Mouse (Mus musculus): ENCODE data around the gene Fkbp9. TPM values are rescaled to one million over a fixed set of nuclear protein-coding genes. Genes with fewer than 3 reads are reported as not detected.

Gene Fkbp9
- polyA plus RNA-seq, 1 experiment from 2014 or later = 41.8 TPM

DNA sequence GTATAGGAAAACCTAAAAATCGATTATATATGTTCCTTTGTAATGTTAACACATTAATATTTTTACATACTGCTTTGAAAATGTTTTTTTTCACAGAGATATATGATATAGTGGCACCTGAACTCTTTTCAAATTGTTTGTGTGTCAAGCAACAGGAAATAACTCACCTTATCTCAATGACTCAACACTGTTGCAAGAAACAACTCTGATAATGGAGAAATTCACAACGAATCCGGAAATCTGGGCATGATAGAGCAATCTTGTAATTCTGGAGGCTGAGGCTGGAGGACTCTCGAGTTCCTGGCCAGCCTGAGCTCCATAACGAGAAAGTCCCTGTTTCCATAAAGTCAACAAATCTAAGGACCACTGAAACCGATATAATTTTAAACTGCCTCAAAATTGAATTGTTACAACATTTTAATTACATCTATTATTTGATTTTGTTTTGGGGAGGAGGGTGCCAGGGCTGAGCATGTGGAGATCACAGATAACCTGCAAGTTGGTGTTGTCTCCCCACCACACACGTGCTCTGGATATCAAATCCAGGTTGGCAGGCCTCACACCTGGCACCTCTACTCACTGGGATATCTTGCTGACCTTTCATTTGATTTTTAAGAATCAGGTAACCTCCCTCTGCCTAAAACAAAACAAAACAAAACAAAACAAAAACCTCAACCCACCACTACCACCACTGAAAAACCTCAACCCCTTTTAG lies 87.6 kb downstream of the Fkbp9 start:
- Histone ChIP-seq H3K9me3 (ENCODE audit: control insufficient read depth, low read length) (no peaks in the 10 kb centered on the region), H3K9ac (ENCODE audit: low read depth, low read length) (no peak overlapping the region), H3K4me3 (ENCODE audit: low read length) (no peak overlapping the region), H3K27me3 (replicated peaks; ENCODE audit: control insufficient read depth, insufficient read depth, low read length) (no peaks in the 10 kb centered on the region), H3K4me1 (ENCODE audit: control insufficient read depth, insufficient read depth, low read depth, low read length) (peaks cover under 1% of the 10 kb centered on the region; the same call in 1 of the 2 replicates), H3K27ac (ENCODE audit: low read depth, low read length) (no peak overlapping the region), H3K4me2 (ENCODE audit: low read length) (no peak overlapping the region), H3K36me3 (ENCODE audit: control insufficient read depth, insufficient read depth, low read length) (no peaks in the 10 kb centered on the region)
- 91% methylated on average over 7 of the region's 7 CpGs for WGBS
- no peak for ATAC-seq

DNA sequence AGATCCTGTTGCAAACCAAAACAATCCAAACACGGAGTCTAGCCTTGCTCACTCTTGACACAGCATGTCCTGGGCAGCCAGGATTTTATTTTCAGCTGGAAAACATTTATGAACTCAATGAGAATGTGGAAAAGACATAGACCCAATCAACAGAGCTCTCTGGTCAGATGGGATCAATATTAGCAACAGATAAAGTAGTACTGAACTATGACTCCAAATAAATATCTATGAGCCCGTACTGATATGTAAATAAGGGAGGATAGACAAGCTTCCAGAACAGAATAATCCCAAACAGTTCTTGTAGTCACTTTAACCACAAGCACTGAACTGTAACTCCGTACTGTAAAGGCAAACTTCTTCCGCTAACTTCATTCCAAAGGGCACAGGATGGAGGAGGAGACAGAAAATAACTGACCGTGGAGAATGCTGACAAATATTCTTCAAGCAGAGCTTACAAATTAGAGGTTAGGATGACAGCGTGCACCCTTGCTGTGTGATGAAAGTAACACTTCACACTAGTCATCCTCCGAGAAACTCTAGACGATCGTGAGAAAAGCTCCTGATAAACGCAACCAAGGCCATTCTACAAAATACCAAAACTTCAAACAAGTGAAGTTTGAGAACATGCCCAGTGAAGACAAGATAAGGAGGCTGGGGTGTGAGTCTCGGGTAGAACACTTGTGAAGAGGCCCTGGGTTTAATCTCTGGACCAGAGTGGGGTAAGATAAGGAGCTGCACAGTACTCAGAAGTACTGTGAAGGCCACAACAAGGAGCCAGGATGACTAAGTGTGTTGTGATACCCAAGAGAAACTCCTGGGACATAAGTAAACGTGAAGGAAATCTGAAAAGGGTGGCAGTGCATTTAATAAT lies 88.6 kb downstream of the Fkbp9 start:
- Histone ChIP-seq H3K36me3 (ENCODE audit: control insufficient read depth, insufficient read depth, low read length) (no peaks in the 10 kb centered on the region), H3K9ac (ENCODE audit: low read depth, low read length) (no peak overlapping the region), H3K9me3 (ENCODE audit: control insufficient read depth, low read length) (no peaks in the 10 kb centered on the region), H3K4me1 (ENCODE audit: control insufficient read depth, insufficient read depth, low read depth, low read length) (peaks cover 4% of the 10 kb centered on the region), H3K4me3 (ENCODE audit: low read length) (no peak overlapping the region), H3K27me3 (replicated peaks; ENCODE audit: control insufficient read depth, insufficient read depth, low read length) (no peaks in the 10 kb centered on the region), H3K27ac (ENCODE audit: low read depth, low read length) (no peak overlapping the region), H3K4me2 (ENCODE audit: low read length) (no peak overlapping the region)
- no peak for ATAC-seq
- WGBS = 83% methylated on average over 12 of the region's 12 CpGs

DNA sequence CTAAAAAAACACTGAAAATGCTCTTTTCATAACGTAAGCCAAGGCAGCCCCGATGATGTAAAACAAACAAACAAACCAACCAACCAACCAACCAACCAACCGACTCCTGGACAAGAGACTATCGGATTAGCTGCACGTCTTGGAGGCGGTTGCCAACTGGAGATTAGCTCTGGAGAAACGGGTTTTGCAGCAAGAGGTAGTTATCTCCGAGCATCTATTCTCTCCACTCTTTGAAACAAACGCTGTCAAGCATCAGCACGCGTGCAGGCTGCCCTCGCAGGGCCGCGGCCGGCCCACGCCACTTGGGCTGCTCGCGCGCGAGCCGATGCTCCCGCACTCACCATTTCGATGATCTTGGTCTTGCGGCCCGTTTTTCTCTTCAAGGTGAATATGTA lies 91.5 kb downstream of the Fkbp9 start:
- no peak for ATAC-seq
- no peaks in the 10 kb centered on the region for H3K36me3 ChIP-seq (ENCODE audit: control insufficient read depth, insufficient read depth, low read length)
- peak overlapping the region; percentile 87 for H3K9ac ChIP-seq (ENCODE audit: low read depth, low read length)
- H3K4me1 ChIP-seq (ENCODE audit: control insufficient read depth, insufficient read depth, low read depth, low read length) = peaks cover 4% of the 10 kb centered on the region
- H3K4me3 ChIP-seq (ENCODE audit: low read length) = peak overlapping the region; percentile 70
- H3K9me3 ChIP-seq (ENCODE audit: control insufficient read depth, low read length) = no peaks in the 10 kb centered on the region; the same call in 1 of the 2 replicates
- H3K27me3 ChIP-seq (replicated peaks; ENCODE audit: control insufficient read depth, insufficient read depth, low read length) = no peaks in the 10 kb centered on the region
- peak overlapping the region; percentile 94 for H3K27ac ChIP-seq (ENCODE audit: low read depth, low read length)
- H3K4me2 ChIP-seq (ENCODE audit: low read length) = peak overlapping the region; percentile 58
- WGBS = under 1% methylated on average over 25 of the region's 25 CpGs

DNA sequence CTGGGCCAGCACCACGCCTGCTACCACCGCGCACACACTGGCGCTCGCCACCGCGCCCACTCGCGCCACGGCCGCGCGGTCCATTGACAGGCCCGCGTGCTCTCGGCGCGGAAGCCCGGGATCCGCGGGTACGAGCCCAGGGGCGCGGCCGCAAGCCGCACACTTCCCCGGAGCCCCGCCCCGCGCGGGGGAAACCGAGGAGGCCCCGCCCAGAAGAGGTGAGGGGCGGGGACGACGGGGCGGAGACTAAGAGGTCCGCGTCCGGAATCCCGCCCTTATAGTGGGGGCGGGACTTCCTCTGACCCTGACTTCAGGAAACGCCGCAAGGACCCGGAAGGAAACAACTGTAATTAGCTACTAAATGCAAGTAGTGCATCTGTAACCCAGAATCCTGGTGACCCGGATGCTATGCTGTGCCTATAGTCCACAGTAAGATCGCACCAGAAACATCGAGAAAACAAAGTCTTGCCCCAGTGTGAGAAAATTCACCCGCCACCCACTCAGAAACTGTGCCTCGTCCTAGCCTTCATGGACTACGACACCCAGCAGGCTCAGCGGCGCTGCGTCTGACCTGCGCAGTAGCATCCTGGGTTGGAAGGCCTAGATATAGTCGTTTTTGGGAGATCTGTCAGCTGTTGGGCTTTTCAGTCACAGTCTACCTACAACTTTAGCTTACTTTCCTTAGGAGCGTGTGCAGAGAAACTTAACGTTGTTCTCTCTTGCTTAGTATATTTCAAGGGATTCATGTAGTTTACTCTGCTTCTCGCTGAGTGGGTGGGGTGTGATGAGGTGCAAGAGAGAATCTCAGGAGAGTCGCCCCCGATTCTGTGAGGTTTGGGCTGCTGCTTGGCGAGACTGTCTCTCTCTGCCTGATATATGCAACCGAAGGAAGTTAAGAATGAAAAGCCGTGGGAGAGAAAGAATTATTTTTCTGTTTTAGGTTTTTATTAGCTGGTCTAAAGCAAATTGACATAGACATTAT lies 92.2 kb downstream of the Fkbp9 start, which contains the start of the genes Nt5c3 and Vmn1r4:
Gene Nt5c3 (minus strand): TSS at position 207 of the 982 bp plus-strand sequence.
Gene Vmn1r4 (plus strand): TSS at position 290 of the 982 bp plus-strand sequence.
- Histone ChIP-seq H3K4me3 (ENCODE audit: low read length) (peak within 1 kb of the TSS; percentile 70), H3K27me3 (replicated peaks; ENCODE audit: control insufficient read depth, insufficient read depth, low read length) (no peaks in the 10 kb centered on the region), H3K4me1 (ENCODE audit: control insufficient read depth, insufficient read depth, low read depth, low read length) (peaks cover 4% of the 10 kb centered on the region), H3K4me2 (ENCODE audit: low read length) (peak within 1 kb of the TSS; percentile 59), H3K27ac (ENCODE audit: low read depth, low read length) (peak within 1 kb of the TSS; percentile 94), H3K9ac (ENCODE audit: low read depth, low read length) (peak within 1 kb of the TSS; percentile 87), H3K36me3 (ENCODE audit: control insufficient read depth, insufficient read depth, low read length) (no peaks in the 10 kb centered on the region), H3K9me3 (ENCODE audit: control insufficient read depth, low read length) (no peaks in the 10 kb centered on the region; the same call in 1 of the 2 replicates)
- WGBS = 3% methylated on average over 61 of the region's 64 CpGs
- ATAC-seq = peak; percentile 98

Other genes with a start within 250 kb of the Fkbp9 start
- 62.0 and 69.5 TPM in 2 replicates for gene Lsm5, start 127.3 kb upstream of the Fkbp9 start, polyA plus RNA-seq (2015; fragmentation: Nextera tagmentation; extraction: Ambion mirVana)
- 19.3 and 24.1 TPM in 2 replicates for gene Avl9, start 117.2 kb upstream of the Fkbp9 start, polyA plus RNA-seq (2015; fragmentation: Nextera tagmentation; extraction: Ambion mirVana)
- 24.7 and 27.2 TPM in 2 replicates for gene Kbtbd2, start 34.2 kb upstream of the Fkbp9 start, polyA plus RNA-seq (2015; fragmentation: Nextera tagmentation; extraction: Ambion mirVana)
- gene Nt5c3, start 91.9 kb downstream of the Fkbp9 start, polyA plus RNA-seq (2015; fragmentation: Nextera tagmentation; extraction: Ambion mirVana) = 150 and 161 TPM in 2 replicates
- 0.37 and 0.69 TPM in 2 replicates for gene Vmn1r4, start 92.0 kb downstream of the Fkbp9 start, polyA plus RNA-seq (2015; fragmentation: Nextera tagmentation; extraction: Ambion mirVana)
- gene Vmn1r5, start 138.2 kb downstream of the Fkbp9 start, polyA plus RNA-seq (2015; fragmentation: Nextera tagmentation; extraction: Ambion mirVana) = not detected in 2 replicates
- not detected in 2 replicates for gene Vmn1r6, start 165.2 kb downstream of the Fkbp9 start, polyA plus RNA-seq (2015; fragmentation: Nextera tagmentation; extraction: Ambion mirVana)
- gene Vmn1r7, start 193.3 kb downstream of the Fkbp9 start, polyA plus RNA-seq (2015; fragmentation: Nextera tagmentation; extraction: Ambion mirVana) = not detected in 2 replicates
- not detected in 2 replicates for gene Vmn1r8, start 200.2 kb downstream of the Fkbp9 start, polyA plus RNA-seq (2015; fragmentation: Nextera tagmentation; extraction: Ambion mirVana)
- not detected in 2 replicates for gene Vmn1r9, start 234.7 kb downstream of the Fkbp9 start, polyA plus RNA-seq (2015; fragmentation: Nextera tagmentation; extraction: Ambion mirVana)

Measured in hindbrain, embryonic 16.5 days (tissue).